Mouse (Mus musculus) testis, adult 2 months (tissue): ENCODE results near the gene Sh3pxd2a.

ENCODE experiments used
- CTCF ChIP-seq: fragments of 200-500 bp; IDR thresholded peaks from 2 replicates; pipeline ENCODE4 v1.5.1; 2012; ENCODE audit warnings: low read depth, mild to moderate bottlenecking, inconsistent platforms, low read length, moderate library complexity; ENCODE audit not compliant: control insufficient read depth, insufficient read depth, insufficient replicate concordance
- POLR2A ChIP-seq: fragments of 200-500 bp; IDR thresholded peaks from 2 replicates; pipeline ENCODE4 v1.6.1; 2012; ENCODE audit warnings: low read depth, mild to moderate bottlenecking, inconsistent platforms, low read length, moderate library complexity; ENCODE audit not compliant: control insufficient read depth

DNA sequence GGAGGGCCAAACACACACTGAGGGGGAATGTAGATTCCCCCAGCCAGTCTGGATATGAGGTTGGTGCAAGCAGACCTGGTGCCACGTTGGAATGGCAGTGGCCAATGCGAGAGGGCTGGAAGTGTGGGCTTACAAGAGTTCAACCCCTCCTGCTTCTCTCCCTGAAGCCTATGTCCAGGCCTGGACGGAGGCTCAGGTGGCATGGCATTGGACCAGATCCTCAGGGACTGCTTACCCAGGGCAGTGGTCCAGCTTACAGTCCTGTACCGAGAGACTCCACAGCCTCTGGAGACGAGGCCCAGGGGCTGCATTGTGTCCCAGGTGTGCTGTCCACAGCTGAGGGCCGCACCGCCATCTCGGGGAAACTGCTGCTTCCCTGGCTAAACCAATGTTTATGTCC, 218.7 kb downstream of the Sh3pxd2a start:
- no peak for TF ChIP-seq CTCF
- TF ChIP-seq POLR2A, result no peak
